Mouse (Mus musculus): Measurements from ENCODE around the gene 4930523C07Rik.

- no peak for TF ChIP-seq CTCF (IDR thresholded peaks at IDR 0.05; ENCODE audit: low read depth, low read length)
- no peak for TF ChIP-seq POLR2AphosphoS5 (IDR thresholded peaks at IDR 0.05; ENCODE audit: insufficient replicate concordance, low read depth, low read length)
- TF ChIP-seq GATA1 (IDR thresholded peaks at IDR 0.05; ENCODE audit: borderline replicate concordance, low read length), result no peak
Observed at GRCm38 (mm10) chr1:159997329-159997728, 46.9 kb upstream of the 4930523C07Rik start.
